Mouse (Mus musculus): Measurements from ENCODE around the gene Ldlrad3.

DNA sequence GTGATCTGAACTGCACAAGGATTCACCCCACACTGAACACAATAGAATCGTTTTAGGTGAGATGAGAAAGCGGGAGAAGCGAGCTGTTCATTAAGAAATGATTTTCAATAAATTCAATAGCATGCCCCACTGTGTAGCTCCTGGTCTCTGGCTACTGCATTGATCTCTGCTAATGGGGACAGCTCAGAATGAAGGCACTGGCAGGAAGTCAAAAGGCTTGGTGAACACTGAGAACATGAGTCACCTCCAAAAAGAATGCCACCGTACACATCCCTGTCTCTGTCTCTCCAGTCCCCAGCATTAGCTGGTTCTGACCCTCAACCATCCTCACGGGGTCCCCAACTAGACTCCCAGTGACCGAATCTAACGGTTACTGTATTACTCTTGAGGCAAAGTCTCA, 60.1 kb downstream of the Ldlrad3 start:
- TF ChIP-seq CTCF (conservative IDR thresholded peaks at IDR 0.05; ENCODE audit: insufficient read depth, insufficient read length, low read depth, low read length) (no peak), POLR2A (IDR thresholded peaks at IDR 0.05; ENCODE audit: low read depth, low read length) (no peak)

Data from kidney, adult 2 months (tissue).